Mouse (Mus musculus) limb, embryonic 14.5 days (tissue): ENCODE measurements at regions not wholly inside any gene's neighbourhood (a gene's known extent, or its start where the extent isn't known, plus 50 kb on each side); places are given as distances from the start of the nearest gene placed in this dataset.

Experiments used
- ATAC-seq: fragments of 200-750 bp; cut with Nextera tagmentation; 2 replicates; pipeline ENCODE4 v1.8.0; 2017; ENCODE audit warnings: low read depth, moderate number of reproducible peaks, moderate TSS enrichment; ENCODE audit not compliant: low FRiP score
- DNase-seq: peaks from one replicate; pipeline ENCODE4 v3.0.0-alpha.2; 2015; ENCODE audit warnings: low spot score
- H3K27ac ChIP-seq: fragments of 300-500 bp; sonication (generic); replicated peaks from 2 replicates; pipeline ENCODE4 v1.5.1; 2014; ENCODE audit warnings: low read depth, mild to moderate bottlenecking, low read length, moderate library complexity, mixed read lengths
- H3K27me3 ChIP-seq: fragments of 300-500 bp; sonication (generic); 2 replicates; pipeline ENCODE4 v1.6.1; 2014; ENCODE audit warnings: low read length, mixed read lengths; ENCODE audit not compliant: control insufficient read depth, insufficient read depth
- H3K36me3 ChIP-seq: fragments of 300-500 bp; sonication (generic); 2 replicates; pipeline ENCODE4 v1.6.1; 2014; ENCODE audit warnings: mild to moderate bottlenecking, low read length, moderate library complexity, mixed read lengths; ENCODE audit not compliant: control insufficient read depth, insufficient read depth
- H3K4me1 ChIP-seq: fragments of 300-500 bp; sonication (generic); 2 replicates; pipeline ENCODE4 v1.6.1; 2014; ENCODE audit warnings: antibody characterized with exemption, low read length, mixed read lengths; ENCODE audit not compliant: control insufficient read depth, insufficient read depth
- H3K4me2 ChIP-seq: fragments of 300-500 bp; sonication (generic); replicated peaks from 2 replicates; pipeline ENCODE4 v1.6.1; 2014; ENCODE audit warnings: low read depth, mild to moderate bottlenecking, low read length, moderate library complexity; ENCODE audit not compliant: severe bottlenecking
- H3K4me3 ChIP-seq: fragments of 300-500 bp; sonication (generic); replicated peaks from 2 replicates; pipeline ENCODE4 v1.5.1; 2014; ENCODE audit warnings: low read length
- H3K9ac ChIP-seq: fragments of 300-500 bp; sonication (generic); 2 replicates; pipeline ENCODE4 v1.6.1; 2014; ENCODE audit warnings: mild to moderate bottlenecking, low read depth, low read length, moderate library complexity; ENCODE audit not compliant: severe bottlenecking
- H3K9me3 ChIP-seq: fragments of 300-500 bp; sonication (generic); 2 replicates; pipeline ENCODE4 v1.6.1; 2016; ENCODE audit warnings: low read length; ENCODE audit not compliant: control insufficient read depth
- POLR2A ChIP-seq: fragments of 200-500 bp; IDR thresholded peaks from 2 replicates; pipeline ENCODE4 v1.8.0; 2012; ENCODE audit warnings: inconsistent platforms, mild to moderate bottlenecking, moderate library complexity, borderline replicate concordance; ENCODE audit not compliant: insufficient read depth, insufficient read length; ENCODE audit errors: extremely low read depth
- WGBS: fragments of 180-500 bp; shearing (Covaris S2); extraction: QIAGEN DNeasy Blood & Tissue Kit; methylation state at CpG from one replicate; pipeline ENCODE4 v1.1.7; 2014; 5-methylcytosine and 5-hydroxymethylcytosine counted together

DNA sequence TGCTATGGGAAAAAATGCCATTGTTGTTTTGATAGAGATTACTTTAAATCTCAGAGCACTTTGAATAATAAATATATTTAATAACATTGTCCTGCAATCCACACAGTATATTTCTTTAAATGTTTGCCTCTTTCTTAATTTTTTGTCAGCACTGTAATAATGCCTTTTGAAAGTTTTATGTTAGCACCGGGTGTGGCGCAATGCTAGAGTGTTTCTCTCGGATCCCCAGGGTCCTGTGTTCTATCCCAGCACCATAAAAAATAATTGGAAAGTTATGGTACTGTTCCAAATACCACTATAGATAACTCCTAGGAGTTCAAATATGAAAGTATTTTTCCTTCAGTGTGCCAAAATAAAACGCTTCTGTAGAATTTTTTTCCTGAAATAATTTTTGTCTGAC is 147.6 kb downstream of the Fbxo4 start:
- H3K4me1 ChIP-seq = no peaks in the 10 kb centered on the region
- TF ChIP-seq POLR2A = no peak
- no peaks in the 10 kb centered on the region for H3K36me3 ChIP-seq
- H3K9me3 ChIP-seq = no peaks in the 10 kb centered on the region
- no peaks in the 10 kb centered on the region for H3K27me3 ChIP-seq
- no peak overlapping the region for H3K27ac ChIP-seq
- H3K4me2 ChIP-seq = no peak overlapping the region
- H3K4me3 ChIP-seq = no peak overlapping the region
- WGBS = 33% methylated on average over 4 of the region's 4 CpGs
- H3K9ac ChIP-seq = no peak overlapping the region
- DNase-seq (peak; percentile 28), ATAC-seq (no peak)

DNA sequence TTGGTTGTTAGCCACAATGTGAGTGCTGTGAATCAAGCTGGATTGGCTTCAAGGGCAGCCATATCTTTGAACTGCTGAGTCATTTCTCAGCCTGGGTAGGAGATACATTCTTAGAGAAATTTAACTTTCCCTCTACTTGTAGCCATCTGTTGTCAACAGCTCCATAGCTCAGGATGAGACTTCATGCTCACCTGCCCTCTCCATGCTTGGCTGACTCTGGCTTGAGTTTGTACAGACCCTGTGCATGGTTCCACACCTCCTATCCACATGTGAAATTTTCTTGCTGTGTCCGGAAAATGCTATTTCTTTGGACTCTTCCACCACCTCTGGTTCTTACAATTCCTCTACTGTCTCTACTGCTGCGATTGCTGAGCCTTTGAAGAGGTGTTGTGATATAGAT is 173.9 kb downstream of the Fbxo4 start:
- Histone ChIP-seq H3K36me3 (no peaks in the 10 kb centered on the region), H3K4me3 (no peak overlapping the region), H3K4me1 (no peaks in the 10 kb centered on the region), H3K27me3 (no peaks in the 10 kb centered on the region), H3K9me3 (no peaks in the 10 kb centered on the region), H3K9ac (no peak overlapping the region), H3K27ac (no peak overlapping the region), H3K4me2 (no peak overlapping the region)
- no peak for TF ChIP-seq POLR2A
- WGBS = 89% methylated on average over 2 of the region's 2 CpGs
- DNase-seq (no peak), ATAC-seq (no peak)

DNA sequence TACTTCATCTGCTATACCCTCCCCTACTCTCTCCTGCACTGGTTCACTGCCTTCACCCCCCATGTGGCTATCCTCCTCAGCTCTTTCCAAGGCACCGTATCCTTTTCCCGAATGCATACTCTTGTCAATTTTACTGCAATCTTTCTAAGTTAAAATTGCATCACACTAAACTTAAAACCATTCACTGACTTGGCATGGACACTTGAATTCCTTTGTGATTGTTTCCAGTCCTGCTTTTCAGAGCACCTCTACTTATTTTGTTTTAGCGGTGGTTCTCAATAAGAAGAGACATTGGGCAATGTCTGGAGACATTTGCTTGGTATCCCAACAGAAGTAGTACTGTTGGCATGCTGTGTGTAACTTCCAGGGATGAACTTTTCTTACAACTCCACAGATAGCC is 192.6 kb upstream of the Ghr start:
- DNase-seq (no peak), ATAC-seq (no peak)
- no peak overlapping the region for H3K9ac ChIP-seq
- TF ChIP-seq POLR2A = no peak
- no peaks in the 10 kb centered on the region for H3K9me3 ChIP-seq
- no peaks in the 10 kb centered on the region for H3K27me3 ChIP-seq
- 62% methylated on average over 3 of the region's 3 CpGs for WGBS
- no peak overlapping the region for H3K4me3 ChIP-seq
- no peaks in the 10 kb centered on the region for H3K4me1 ChIP-seq
- no peak overlapping the region for H3K4me2 ChIP-seq
- no peak overlapping the region for H3K27ac ChIP-seq
- H3K36me3 ChIP-seq = no peaks in the 10 kb centered on the region

DNA sequence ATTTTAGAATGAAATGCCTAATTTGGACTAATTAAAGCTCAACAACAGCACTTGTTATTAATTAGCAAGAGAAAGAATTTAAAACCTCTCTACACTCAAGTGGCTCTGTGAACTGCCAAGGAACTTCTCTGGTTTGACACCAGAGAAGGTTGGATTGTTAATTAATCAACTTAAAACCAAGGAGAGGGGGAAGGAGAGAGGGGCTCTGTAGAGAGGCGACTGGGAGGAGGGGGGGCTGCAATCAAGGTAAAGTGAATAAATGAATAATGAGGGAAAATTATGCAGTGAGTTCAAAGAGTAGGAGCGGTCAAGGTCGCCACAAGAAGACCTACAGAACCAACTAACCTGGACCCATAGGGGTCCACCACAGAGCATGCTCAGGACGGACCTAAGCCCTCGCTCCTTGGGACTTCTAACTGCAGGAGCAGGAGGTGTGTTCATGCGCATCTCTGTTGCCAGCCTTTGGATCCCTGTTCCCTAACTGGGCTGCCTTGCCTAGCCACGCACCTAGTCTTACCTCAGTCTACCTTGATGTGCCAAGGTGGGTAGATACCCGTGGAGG is 189.0 kb upstream of the Ghr start:
- Histone ChIP-seq H3K4me2 (no peak overlapping the region), H3K9me3 (no peaks in the 10 kb centered on the region), H3K36me3 (no peaks in the 10 kb centered on the region), H3K4me1 (no peaks in the 10 kb centered on the region), H3K27ac (no peak overlapping the region), H3K27me3 (no peaks in the 10 kb centered on the region), H3K4me3 (no peak overlapping the region), H3K9ac (no peak overlapping the region)
- no peak for TF ChIP-seq POLR2A
- ATAC-seq = no peak
- DNase-seq = no peak
- WGBS = 88% methylated on average over 8 of the region's 8 CpGs

DNA sequence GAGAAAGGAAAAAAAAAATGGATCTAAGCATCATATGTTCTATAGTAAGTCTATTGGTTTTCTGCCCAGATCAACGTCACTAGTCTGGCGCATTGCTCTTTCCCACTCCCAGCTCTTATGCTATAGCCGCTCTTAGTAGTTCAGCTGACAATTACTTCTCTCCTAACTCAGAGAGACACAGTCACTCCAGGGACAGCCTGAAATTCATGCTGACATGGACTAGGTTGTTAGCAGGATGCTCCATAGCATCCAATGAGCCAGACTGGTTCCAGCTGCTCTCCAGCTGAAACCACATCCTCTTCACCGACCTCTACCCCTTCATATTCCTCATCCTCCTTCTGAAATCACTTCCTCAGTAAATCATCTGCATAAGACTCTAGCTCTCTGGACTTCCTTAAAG is 187.0 kb upstream of the Ghr start:
- no peak for TF ChIP-seq POLR2A

DNA sequence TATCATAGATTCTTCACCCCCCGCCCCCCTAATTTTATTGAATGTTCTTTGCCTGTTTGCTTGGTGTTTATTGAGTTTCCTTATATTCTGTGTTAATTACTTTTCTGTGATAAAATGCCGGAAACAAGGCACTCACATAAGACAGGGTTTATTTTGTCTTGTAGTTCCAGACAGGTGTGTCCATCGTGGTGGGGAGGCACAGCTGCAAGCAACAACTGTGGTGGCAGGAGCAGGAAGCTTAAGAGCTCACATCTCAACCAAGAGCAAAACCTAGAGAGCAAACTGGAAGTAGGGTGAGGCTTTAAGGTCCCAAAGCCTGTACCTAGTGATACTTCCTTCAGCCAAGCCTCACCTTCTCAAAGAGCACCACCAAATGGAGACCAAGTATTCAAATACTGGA is 181.4 kb upstream of the Ghr start:
- no peaks in the 10 kb centered on the region for H3K4me1 ChIP-seq
- H3K4me3 ChIP-seq = no peak overlapping the region
- TF ChIP-seq POLR2A = no peak
- H3K9ac ChIP-seq = no peak overlapping the region
- H3K9me3 ChIP-seq = no peaks in the 10 kb centered on the region
- H3K4me2 ChIP-seq = no peak overlapping the region
- H3K27me3 ChIP-seq = no peaks in the 10 kb centered on the region
- ATAC-seq = no peak
- no peak overlapping the region for H3K27ac ChIP-seq
- DNase-seq = no peak
- no peaks in the 10 kb centered on the region for H3K36me3 ChIP-seq
- 79% methylated on average over 3 of the region's 3 CpGs for WGBS

More for the DNA sequence above, 187.0 kb upstream of the Ghr start:
- WGBS = 75% methylated on average over 4 of the region's 4 CpGs
- H3K9me3 ChIP-seq = no peaks in the 10 kb centered on the region
- H3K9ac ChIP-seq = no peak overlapping the region
- H3K4me1 ChIP-seq = no peaks in the 10 kb centered on the region
- no peak overlapping the region for H3K4me2 ChIP-seq
- no peak overlapping the region for H3K4me3 ChIP-seq
- H3K36me3 ChIP-seq = no peaks in the 10 kb centered on the region
- no peaks in the 10 kb centered on the region for H3K27me3 ChIP-seq
- H3K27ac ChIP-seq = no peak overlapping the region
- ATAC-seq = no peak
- DNase-seq = no peak
